Mouse (Mus musculus): ENCODE measurements around the gene Gabbr1.

GRCm38 (mm10) chr17:37084632-37085031, 38.9 kb downstream of the Gabbr1 start:
- TF ChIP-seq CTCF (IDR thresholded peaks at IDR 0.05; ENCODE audit: control insufficient read depth, insufficient read depth, insufficient read length) (no peak), USF1 (IDR thresholded peaks at IDR 0.05; ENCODE audit: low read depth) (no peak), MYOD1 (IDR thresholded peaks at IDR 0.05; ENCODE audit: control insufficient read depth, insufficient read length, low read depth) (no peak)
